Mouse (Mus musculus): Measurements from ENCODE around the gene Tbc1d2.

DNA sequence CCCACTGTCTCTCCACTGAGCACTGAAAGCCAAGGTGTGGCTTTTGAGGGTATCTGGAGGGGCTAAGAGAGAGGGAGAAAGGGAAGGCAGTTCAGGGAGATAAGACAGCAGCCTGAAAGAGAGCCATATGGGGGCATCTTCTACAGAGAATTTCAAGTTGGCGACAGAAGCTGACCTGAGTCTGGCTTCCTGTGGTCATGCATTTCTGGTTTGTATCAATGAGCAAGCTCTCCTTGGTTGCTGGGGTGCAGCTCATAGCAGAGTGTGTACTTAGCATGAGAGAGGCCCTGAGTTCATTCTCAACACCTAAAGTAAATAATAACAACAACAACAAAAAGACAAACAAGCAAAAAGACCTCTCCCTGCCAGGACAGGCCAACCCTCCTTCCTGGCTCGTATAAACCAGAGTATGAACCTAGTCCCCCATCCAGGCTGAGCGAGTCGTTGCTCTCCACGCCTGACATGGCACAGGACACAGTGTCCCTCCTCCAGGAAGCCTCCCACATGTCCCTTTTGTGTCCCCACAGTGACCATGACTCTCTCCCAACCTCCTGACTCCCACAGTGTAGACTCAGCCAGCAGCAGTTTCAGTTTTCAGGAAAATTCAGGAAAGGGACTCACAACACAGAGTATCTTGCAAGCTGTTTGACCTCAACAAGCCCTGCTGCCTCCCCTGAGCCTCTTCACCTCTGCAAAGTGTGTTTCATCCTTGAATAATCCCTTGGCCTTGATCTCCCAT is 59.9 kb downstream of the Tbc1d2 start:
- no peak for TF ChIP-seq EP300 (IDR thresholded peaks at IDR 0.05; ENCODE audit: low read depth)
- TF ChIP-seq CTCF (IDR thresholded peaks at IDR 0.05; ENCODE audit: low read depth) = no peak
